ENCODE assay signal across 10 mouse cellular contexts in genomic region chr5:17689121-17689520, GRCm38 (mm10).
DNase-seq lines count a peak whose midpoint lies in the region; ATAC-seq and TF ChIP-seq lines count a peak whose summit lies in the region.
"Had no signal": no experiment of that assay in that cellular context is flagged by ENCODE, and none has a peak within 500 bp of the region (broad histone marks: within the 10 kb centered on the region; RNA-seq: fewer than 3 reads in every experiment).

No protein-coding gene starts in this region.

- ATAC-seq in stomach, embryonic 16.5 days (ENCODE audit: insufficient read depth, low FRiP score) = peak; percentile 64; the same call in 1 of the 2 replicates

- DNase-seq in ovary, adult 18-20 months (ENCODE audit: low spot score) = peak; percentile 5
- no peak for DNase-seq in ovary, postnatal 10 days (ENCODE audit: low spot score)
- DNase-seq in heart, adult 2 months = peak in 1 of 2 experiments; percentile 41
- peak; percentile 17 for DNase-seq in kidney, postnatal 10 days
- no peak for DNase-seq in T-cell, adult 2 months (ENCODE audit: low spot score)
- DNase-seq in retina, postnatal 1 day = no peak
- no peak for DNase-seq in layer of hippocampus, adult 8-10 months (ENCODE audit: low spot score in 2 of 2)
- DNase-seq: cerebellum, adult 11-12 months had no signal

- no peak for TF ChIP-seq POLR2A in heart, adult 2 months (IDR thresholded peaks at IDR 0.05; ENCODE audit: insufficient read depth, low read depth, low read length)

- H3K79me2 ChIP-seq in heart, adult 2 months (replicated peaks; ENCODE audit: control insufficient read depth, insufficient read depth, low read length) = no peaks in the 10 kb centered on the region

- H3K9ac ChIP-seq in heart, adult 2 months (ENCODE audit: low read depth, low read length) = no peak overlapping the region
- no peak overlapping the region for H3K9ac ChIP-seq in stomach, embryonic 16.5 days (ENCODE audit: low read length)
- H3K9ac ChIP-seq: liver, embryonic 15.5 days had no signal

- intact Hi-C loops in heart, adult 2 months (cut with DNase I) = no loop called here

- no peak for TF ChIP-seq EP300 in heart, adult 2 months (IDR thresholded peaks at IDR 0.05; ENCODE audit: insufficient read depth, low read depth, low read length)

- no peak overlapping the region for H3K4me3 ChIP-seq in heart, adult 2 months
- H3K4me3 ChIP-seq in stomach, embryonic 16.5 days (replicated peaks; ENCODE audit: low read length) = no peak overlapping the region
- H3K4me3 ChIP-seq: liver, embryonic 15.5 days had no signal

- TF ChIP-seq CTCF in heart, adult 2 months (IDR thresholded peaks at IDR 0.05) = no peak

- H3K27me3 ChIP-seq in heart, adult 2 months (ENCODE audit: control insufficient read depth, insufficient read depth, low read length) = no peaks in the 10 kb centered on the region
- H3K27me3 ChIP-seq in stomach, embryonic 16.5 days (ENCODE audit: control insufficient read depth, insufficient read depth, low read length) = no peaks in the 10 kb centered on the region
- H3K27me3 ChIP-seq: liver, embryonic 15.5 days had no signal

- H3K36me3 ChIP-seq in heart, adult 2 months (ENCODE audit: control insufficient read depth, insufficient read depth, low read length) = peaks cover 4% of the 10 kb centered on the region
- 0 out of 2 replicates have a peak, but pooled peaks cover 1% of the 10 kb centered on the region for H3K36me3 ChIP-seq in stomach, embryonic 16.5 days (ENCODE audit: control insufficient read depth, insufficient read depth, low read length)
- H3K36me3 ChIP-seq: liver, embryonic 15.5 days had no signal

- H3K4me2 ChIP-seq in stomach, embryonic 16.5 days (ENCODE audit: low read depth, low read length) = no peak overlapping the region
- H3K4me2 ChIP-seq: liver, embryonic 15.5 days had no signal

- 38% methylated on average over 2 of the region's 2 CpGs for WGBS in heart, adult 2 months
- WGBS in stomach, embryonic 16.5 days = 35% methylated on average over 2 of the region's 2 CpGs

- H3K27ac ChIP-seq in heart, adult 2 months = peak overlapping the region; percentile 36; the same call in 1 of the 2 replicates
- H3K27ac ChIP-seq in stomach, embryonic 16.5 days (ENCODE audit: low read length) = peak overlapping the region; percentile 35
- H3K27ac ChIP-seq: liver, embryonic 15.5 days had no signal

- H3K4me1 ChIP-seq in heart, adult 2 months (ENCODE audit: control insufficient read depth, insufficient read depth, low read length) = peaks cover 6% of the 10 kb centered on the region
- no peaks in the 10 kb centered on the region for H3K4me1 ChIP-seq in stomach, embryonic 16.5 days (ENCODE audit: control insufficient read depth, insufficient read depth, low read length)
- H3K4me1 ChIP-seq: liver, embryonic 15.5 days had no signal

- no peaks in the 10 kb centered on the region for H3K9me3 ChIP-seq in stomach, embryonic 16.5 days (replicated peaks; ENCODE audit: control insufficient read depth, low read length)
- H3K9me3 ChIP-seq: liver, embryonic 15.5 days had no signal

Comparison
In these comparisons a context has a peak if more than half of its experiments do, and no peak if none do; other contexts are left out.
1. DNase-seq: peak in ovary, adult 18-20 months (single experiment) and kidney, postnatal 10 days (single experiment); none in ovary, postnatal 10 days (single experiment), T-cell, adult 2 months (single experiment), retina, postnatal 1 day (single experiment) and layer of hippocampus, adult 8-10 months (0 of 2).